Mouse (Mus musculus): Measurements from ENCODE around the gene Elfn2. TPM values are rescaled to one million over a fixed set of nuclear protein-coding genes. Genes with fewer than 3 reads are reported as not detected.

The Elfn2 gene
- polyA plus RNA-seq, 1 experiment from 2014 or later = 10.6 TPM

GRCm38 (mm10) chr15:78677708-78678107, 40.9 kb downstream of the Elfn2 start:
- Histone ChIP-seq H3K4me1 (peaks cover 23% of the 10 kb centered on the region), H3K27me3 (replicated peaks) (peaks cover 10% of the 10 kb centered on the region), H3K4me3 (replicated peaks) (no peak overlapping the region), H3K27ac (replicated peaks) (no peak overlapping the region), H3K9me3 (replicated peaks) (no peaks in the 10 kb centered on the region), H3K36me3 (peaks cover 11% of the 10 kb centered on the region), H3K9ac (replicated peaks) (no peak overlapping the region), H3K4me2 (no peak overlapping the region)
- ATAC-seq (ENCODE audit: low FRiP score) = no peak
- WGBS = 60% methylated on average over 5 of the region's 5 CpGs

- WGBS = 57% methylated on average over 9 of the region's 9 CpGs
- Histone ChIP-seq H3K36me3 (peaks cover 14% of the 10 kb centered on the region), H3K4me3 (replicated peaks) (no peak overlapping the region), H3K4me2 (no peak overlapping the region), H3K27ac (replicated peaks) (no peak overlapping the region), H3K4me1 (peaks cover 27% of the 10 kb centered on the region), H3K9ac (replicated peaks) (no peak overlapping the region), H3K27me3 (replicated peaks) (peaks cover 17% of the 10 kb centered on the region), H3K9me3 (replicated peaks) (no peaks in the 10 kb centered on the region)
- no peak for ATAC-seq (ENCODE audit: low FRiP score)
These were observed 41.6 kb downstream of the Elfn2 start for GRCm38 (mm10) chr15:78677015-78677414.

- Histone ChIP-seq H3K27me3 (replicated peaks) (peaks cover 23% of the 10 kb centered on the region), H3K4me3 (replicated peaks) (no peak overlapping the region), H3K36me3 (peaks cover 16% of the 10 kb centered on the region), H3K4me2 (no peak overlapping the region), H3K9me3 (replicated peaks) (no peaks in the 10 kb centered on the region), H3K9ac (replicated peaks) (no peak overlapping the region), H3K27ac (replicated peaks) (no peak overlapping the region), H3K4me1 (peaks cover 19% of the 10 kb centered on the region)
- ATAC-seq (ENCODE audit: low FRiP score) = no peak
- WGBS = 57% methylated on average over 6 of the region's 6 CpGs
These were observed 43.6 kb downstream of the Elfn2 start for GRCm38 (mm10) chr15:78674912-78675412.

DNA sequence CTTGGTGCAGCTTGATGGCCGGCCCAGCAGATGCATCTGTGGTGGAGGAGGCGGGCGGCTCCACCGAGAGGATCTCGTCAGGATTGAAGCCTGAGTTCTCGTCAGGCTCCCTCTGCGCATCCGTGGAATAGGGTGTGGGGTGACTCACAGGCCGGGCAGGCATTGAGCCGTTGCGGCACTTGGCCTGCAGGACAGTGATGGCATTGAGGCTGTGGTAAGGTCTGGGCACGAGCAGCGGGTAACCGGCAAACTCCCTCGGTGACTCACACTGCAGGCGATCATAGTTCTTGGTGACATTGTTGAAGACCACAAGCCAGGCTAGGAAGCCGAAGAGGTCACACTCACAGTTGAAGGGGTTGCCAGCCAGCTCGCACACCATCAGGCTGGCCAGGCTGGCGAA, 45.1 kb downstream of the Elfn2 start:
- Histone ChIP-seq H3K27me3 (replicated peaks) (peaks cover 23% of the 10 kb centered on the region), H3K27ac (replicated peaks) (no peak overlapping the region), H3K9me3 (replicated peaks) (no peaks in the 10 kb centered on the region), H3K4me3 (replicated peaks) (no peak overlapping the region), H3K4me2 (no peak overlapping the region), H3K36me3 (peaks cover 16% of the 10 kb centered on the region), H3K4me1 (peaks cover 24% of the 10 kb centered on the region), H3K9ac (replicated peaks) (no peak overlapping the region)
- WGBS = 85% methylated on average over 19 of the region's 19 CpGs
- no peak for ATAC-seq (ENCODE audit: low FRiP score)

DNA sequence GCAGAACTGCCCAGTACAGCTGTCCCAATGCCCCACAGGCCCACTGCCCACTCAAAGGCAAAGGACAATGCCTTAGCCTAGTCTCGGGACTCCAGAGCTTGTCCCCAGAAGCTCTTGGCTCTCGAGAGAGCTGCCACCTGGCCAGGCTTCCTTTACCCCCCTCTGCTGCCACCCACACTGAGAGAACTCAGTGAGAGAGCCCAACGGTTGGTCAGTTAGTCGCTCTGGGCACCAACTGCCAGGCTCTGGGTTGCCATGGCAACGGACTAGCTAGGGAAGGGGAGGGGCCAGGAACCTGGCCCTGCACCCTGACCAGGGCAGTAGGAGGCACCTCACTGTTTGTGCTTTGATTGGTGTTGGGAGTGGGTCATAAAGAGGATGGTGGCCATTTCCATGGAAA, 48.2 kb downstream of the Elfn2 start:
- no peak overlapping the region for H3K4me3 ChIP-seq (replicated peaks)
- peaks cover 16% of the 10 kb centered on the region for H3K36me3 ChIP-seq
- no peak overlapping the region for H3K4me2 ChIP-seq
- no peak overlapping the region for H3K27ac ChIP-seq (replicated peaks)
- H3K9ac ChIP-seq (replicated peaks) = no peak overlapping the region
- ATAC-seq (ENCODE audit: low FRiP score) = peak; percentile 23; the same call in 1 of the 2 replicates
- WGBS = 20% methylated on average over 5 of the region's 5 CpGs
- H3K9me3 ChIP-seq (replicated peaks) = no peaks in the 10 kb centered on the region
- peaks cover 26% of the 10 kb centered on the region for H3K27me3 ChIP-seq (replicated peaks)
- H3K4me1 ChIP-seq = peaks cover 22% of the 10 kb centered on the region

DNA sequence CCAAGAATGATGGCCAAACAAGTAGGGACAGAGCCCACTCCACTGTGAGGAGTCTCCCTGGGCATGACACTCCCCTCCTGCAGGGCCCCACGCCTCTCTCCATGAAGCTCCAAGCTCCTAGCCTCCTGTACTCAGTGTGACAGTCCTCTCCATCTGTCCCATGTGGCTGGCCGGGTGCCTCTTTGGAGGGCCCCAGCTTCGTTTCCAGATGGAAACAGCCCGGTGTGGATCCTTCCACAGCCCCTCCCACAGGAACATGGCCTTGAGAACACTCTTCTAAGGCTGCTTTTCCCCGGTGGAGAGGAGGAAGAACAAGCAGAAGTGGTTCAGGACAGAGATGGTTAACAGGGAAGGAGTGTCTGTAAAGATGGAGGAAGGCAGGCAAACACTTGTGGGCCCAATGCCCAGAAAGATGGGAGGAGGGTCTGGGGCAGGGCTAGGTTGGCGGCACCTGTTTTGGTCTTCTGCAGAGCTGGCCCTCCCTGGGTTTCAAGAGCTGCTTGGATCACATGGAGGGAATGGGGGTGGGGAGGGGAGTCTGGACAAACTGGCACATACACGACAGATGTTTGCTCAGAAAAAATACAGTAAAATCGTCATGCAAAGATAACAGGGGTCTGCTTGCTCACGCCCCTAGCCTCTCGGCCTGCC, 49.2 kb downstream of the Elfn2 start:
- peaks cover 22% of the 10 kb centered on the region for H3K4me1 ChIP-seq
- no peak overlapping the region for H3K27ac ChIP-seq (replicated peaks)
- 72% methylated on average over 10 of the region's 10 CpGs for WGBS
- peaks cover 16% of the 10 kb centered on the region for H3K36me3 ChIP-seq
- no peak for ATAC-seq (ENCODE audit: low FRiP score)
- peaks cover 26% of the 10 kb centered on the region for H3K27me3 ChIP-seq (replicated peaks)
- no peak overlapping the region for H3K9ac ChIP-seq (replicated peaks)
- H3K9me3 ChIP-seq (replicated peaks) = no peaks in the 10 kb centered on the region
- no peak overlapping the region for H3K4me3 ChIP-seq (replicated peaks)
- no peak overlapping the region for H3K4me2 ChIP-seq

- H3K27ac ChIP-seq (replicated peaks) = no peak overlapping the region
- ATAC-seq (ENCODE audit: low FRiP score) = no peak
- no peak overlapping the region for H3K9ac ChIP-seq (replicated peaks)
- H3K27me3 ChIP-seq (replicated peaks) = 0 out of 2 replicates have a peak, but pooled peaks cover 3% of the 10 kb centered on the region
- no peak overlapping the region for H3K4me3 ChIP-seq (replicated peaks)
- H3K9me3 ChIP-seq (replicated peaks) = no peaks in the 10 kb centered on the region
- 70% methylated on average over 5 of the region's 5 CpGs for WGBS
- no peaks in the 10 kb centered on the region for H3K36me3 ChIP-seq
- no peak overlapping the region for H3K4me2 ChIP-seq
- peaks cover 6% of the 10 kb centered on the region for H3K4me1 ChIP-seq
These were observed 54.3 kb downstream of the Elfn2 start for GRCm38 (mm10) chr15:78664268-78664667.

GRCm38 (mm10) chr15:78651169-78651568, 67.4 kb downstream of the Elfn2 start:
- Histone ChIP-seq H3K27ac (replicated peaks) (no peak overlapping the region), H3K4me1 (peaks cover 4% of the 10 kb centered on the region; the same call in 1 of the 2 replicates), H3K9ac (replicated peaks) (no peak overlapping the region), H3K36me3 (no peaks in the 10 kb centered on the region), H3K27me3 (replicated peaks) (no peaks in the 10 kb centered on the region), H3K4me3 (replicated peaks) (no peak overlapping the region), H3K4me2 (no peak overlapping the region), H3K9me3 (replicated peaks) (no peaks in the 10 kb centered on the region)
- 30% methylated on average over 4 of the region's 4 CpGs for WGBS
- ATAC-seq (ENCODE audit: low FRiP score) = no peak

- H3K9me3 ChIP-seq (replicated peaks) = no peaks in the 10 kb centered on the region
- no peaks in the 10 kb centered on the region for H3K27me3 ChIP-seq (replicated peaks)
- H3K4me3 ChIP-seq (replicated peaks) = no peak overlapping the region
- H3K9ac ChIP-seq (replicated peaks) = no peak overlapping the region
- H3K4me1 ChIP-seq = peaks cover 8% of the 10 kb centered on the region; the same call in 1 of the 2 replicates
- ATAC-seq (ENCODE audit: low FRiP score) = no peak
- H3K36me3 ChIP-seq = no peaks in the 10 kb centered on the region
- H3K27ac ChIP-seq (replicated peaks) = no peak overlapping the region
- WGBS = 80% methylated on average over 4 of the region's 4 CpGs
- no peak overlapping the region for H3K4me2 ChIP-seq
These were observed 70.8 kb downstream of the Elfn2 start for GRCm38 (mm10) chr15:78647746-78648145.

DNA sequence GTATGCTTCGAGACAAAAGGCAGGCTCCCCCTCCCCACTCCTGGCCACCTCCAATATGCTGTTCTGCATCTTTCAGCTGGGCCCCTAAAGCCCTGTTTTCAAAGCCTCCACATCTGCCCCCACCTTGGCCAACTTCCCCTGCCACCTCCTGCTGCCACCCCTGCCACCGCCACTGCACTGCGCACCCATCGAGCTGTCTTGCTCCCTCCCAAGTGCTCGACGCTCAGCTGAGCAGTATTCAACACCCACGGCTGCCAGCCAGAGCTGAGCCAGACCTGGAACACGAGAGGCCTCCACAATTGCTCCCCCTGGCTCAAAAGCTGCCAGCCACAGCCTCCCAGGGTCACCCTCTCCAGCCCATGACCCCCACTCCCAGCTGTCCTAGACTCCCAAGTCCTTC, 74.0 kb downstream of the Elfn2 start:
- H3K9me3 ChIP-seq (replicated peaks) = no peaks in the 10 kb centered on the region
- 45% methylated on average over 8 of the region's 8 CpGs for WGBS
- ATAC-seq (ENCODE audit: low FRiP score) = no peak

GRCm38 (mm10) chr15:78643633-78644032, 74.9 kb downstream of the Elfn2 start:
- H3K27me3 ChIP-seq (replicated peaks) = no peaks in the 10 kb centered on the region
- no peak overlapping the region for H3K27ac ChIP-seq (replicated peaks)
- no peak overlapping the region for H3K4me2 ChIP-seq
- 0 out of 2 replicates have a peak, but pooled peaks cover 8% of the 10 kb centered on the region for H3K4me1 ChIP-seq
- WGBS = 23% methylated on average over 6 of the region's 6 CpGs
- no peaks in the 10 kb centered on the region for H3K36me3 ChIP-seq
- H3K9me3 ChIP-seq (replicated peaks) = no peaks in the 10 kb centered on the region
- H3K4me3 ChIP-seq (replicated peaks) = no peak overlapping the region
- no peak overlapping the region for H3K9ac ChIP-seq (replicated peaks)
- no peak for ATAC-seq (ENCODE audit: low FRiP score)

More for the DNA sequence above, 74.0 kb downstream of the Elfn2 start:
- Histone ChIP-seq H3K4me2 (no peak overlapping the region), H3K4me3 (replicated peaks) (no peak overlapping the region), H3K27ac (replicated peaks) (no peak overlapping the region), H3K4me1 (peaks cover 10% of the 10 kb centered on the region; the same call in 1 of the 2 replicates), H3K36me3 (no peaks in the 10 kb centered on the region), H3K27me3 (replicated peaks) (no peaks in the 10 kb centered on the region), H3K9ac (replicated peaks) (no peak overlapping the region)

- H3K9me3 ChIP-seq (replicated peaks) = no peaks in the 10 kb centered on the region
- H3K4me1 ChIP-seq = peaks cover 46% of the 10 kb centered on the region
- H3K4me3 ChIP-seq (replicated peaks) = no peak overlapping the region
- WGBS = 39% methylated on average over 7 of the region's 7 CpGs
- no peak overlapping the region for H3K9ac ChIP-seq (replicated peaks)
- ATAC-seq (ENCODE audit: low FRiP score) = no peak
- no peak overlapping the region for H3K4me2 ChIP-seq
- H3K36me3 ChIP-seq = no peaks in the 10 kb centered on the region
- no peaks in the 10 kb centered on the region for H3K27me3 ChIP-seq (replicated peaks)
- H3K27ac ChIP-seq (replicated peaks) = no peak overlapping the region
These were observed 83.3 kb downstream of the Elfn2 start for GRCm38 (mm10) chr15:78635231-78635630.
